Mouse (Mus musculus): ENCODE data around the gene Esrra.

- TF ChIP-seq POLR2A (IDR thresholded peaks at IDR 0.05; ENCODE audit: borderline replicate concordance, insufficient read depth, low read length) (no peak), CTCF (IDR thresholded peaks at IDR 0.05; ENCODE audit: borderline replicate concordance, insufficient read depth, low read depth, low read length) (no peak)
Measured at GRCm38 (mm10) chr19:6911101-6912074, 10.2 kb downstream of the Esrra start.

Data from cerebellum, adult 2 months (tissue).